Mouse (Mus musculus): Measurements from ENCODE around the gene Fbxl13.

Fbxl13 gene

DNA sequence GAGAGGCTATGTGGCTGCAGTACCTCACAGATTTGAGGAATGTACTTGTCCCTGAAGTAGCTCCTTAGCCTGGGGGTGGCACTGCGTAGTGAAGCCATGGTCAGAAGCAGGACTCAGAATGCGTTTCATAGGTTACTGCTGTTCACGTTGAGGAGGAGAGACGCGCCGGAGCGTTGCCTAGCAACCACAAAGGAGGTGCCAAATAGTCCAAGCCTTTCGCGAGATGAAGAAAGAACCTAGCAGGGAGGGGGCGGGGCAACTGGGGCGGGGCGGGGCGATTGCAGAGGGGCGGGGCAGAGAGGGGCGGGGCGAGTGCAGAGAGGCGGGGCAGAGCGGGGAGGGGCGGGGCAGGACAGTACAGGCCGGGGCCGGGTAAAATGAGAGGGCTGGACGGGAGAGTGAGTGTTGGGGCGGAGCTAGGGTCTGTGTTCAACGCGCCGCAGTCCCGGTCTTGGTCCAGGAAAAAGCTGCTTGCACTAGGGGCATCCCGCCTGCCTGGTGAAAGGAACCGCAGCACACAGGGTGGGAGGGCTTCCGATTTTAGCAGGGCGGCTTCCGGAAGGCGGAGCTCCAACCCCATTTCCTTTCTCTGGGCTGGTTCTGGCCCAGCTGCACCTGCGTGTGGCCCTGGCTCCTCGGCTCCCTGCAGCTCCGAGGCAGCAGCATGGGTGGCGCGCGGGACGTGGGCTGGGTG lies at the start of gene Fbxl13, which contains the start of gene Armc10:
Gene Fbxl13 (minus strand): TSS at position 196 of the 694 bp plus-strand sequence.
Gene Armc10 (plus strand): TSS at position 375 of the 694 bp plus-strand sequence.
- peak; percentile 93 for DNase-seq

DNA sequence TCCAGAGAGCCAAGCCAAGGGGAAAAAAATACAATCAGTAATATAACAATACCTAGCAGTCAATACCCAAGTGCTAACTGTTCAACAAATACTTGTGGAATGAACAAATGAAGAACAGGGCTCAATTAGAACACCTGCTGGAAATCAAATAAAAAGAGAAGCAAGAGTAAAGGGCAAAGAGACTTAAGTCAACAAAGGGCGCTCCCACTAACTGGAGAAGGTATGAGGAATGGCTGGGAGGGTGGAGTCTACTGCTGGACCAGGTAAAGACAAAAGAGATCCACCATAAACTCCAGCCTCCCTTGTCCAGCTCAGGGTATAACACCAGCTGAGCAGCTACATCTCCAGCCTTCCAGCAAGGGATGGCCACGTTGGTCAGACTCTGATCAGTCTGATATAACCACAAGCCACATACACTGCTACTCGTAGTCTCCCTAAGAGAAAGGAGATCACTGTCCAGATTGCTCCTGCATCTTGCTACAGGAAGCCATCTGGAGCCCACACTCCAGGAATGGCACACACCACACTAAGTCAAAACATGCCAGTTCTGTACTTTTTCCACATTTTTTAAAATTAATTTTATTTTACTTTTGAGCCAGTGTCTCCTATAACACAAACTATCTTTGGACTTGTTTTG lies 49.5 kb upstream of the Fbxl13 start:
- DNase-seq, result no peak

GRCm38 (mm10) chr5:21693372-21693870 lies 48.0 kb upstream of the Fbxl13 start:
- DNase-seq, result no peak

GRCm38 (mm10) chr5:21692230-21692629 lies 46.8 kb upstream of the Fbxl13 start:
- no peak for DNase-seq

- DNase-seq, result no peak
These were observed 41.6 kb upstream of the Fbxl13 start for GRCm38 (mm10) chr5:21687042-21687441.

DNA sequence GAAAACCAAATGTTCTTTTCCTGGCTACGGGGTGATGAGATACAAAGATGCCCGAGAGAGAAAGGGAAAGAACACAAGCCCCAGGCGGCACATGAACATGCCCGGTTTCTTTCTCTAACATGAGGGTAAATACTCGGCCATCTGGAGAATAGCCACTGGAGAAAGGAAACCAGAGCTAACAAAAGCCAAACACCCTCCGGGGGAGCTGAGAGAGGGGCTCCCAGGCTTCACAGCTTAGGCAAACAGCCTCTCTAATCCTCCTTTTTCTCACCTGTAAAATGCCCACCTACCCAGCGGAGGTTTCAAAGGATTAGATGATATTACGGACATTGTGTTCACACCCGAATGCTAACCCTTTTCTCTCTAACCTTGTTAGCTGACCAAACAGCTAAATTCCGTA lies 39.6 kb upstream of the Fbxl13 start:
- DNase-seq, result no peak

- DNase-seq, result no peak
These were observed 38.4 kb upstream of the Fbxl13 start for GRCm38 (mm10) chr5:21683811-21684210.

GRCm38 (mm10) chr5:21680940-21681339 lies 35.5 kb upstream of the Fbxl13 start:
- DNase-seq, result no peak

GRCm38 (mm10) chr5:21680029-21680428 lies 34.6 kb upstream of the Fbxl13 start:
- DNase-seq, result no peak

DNA sequence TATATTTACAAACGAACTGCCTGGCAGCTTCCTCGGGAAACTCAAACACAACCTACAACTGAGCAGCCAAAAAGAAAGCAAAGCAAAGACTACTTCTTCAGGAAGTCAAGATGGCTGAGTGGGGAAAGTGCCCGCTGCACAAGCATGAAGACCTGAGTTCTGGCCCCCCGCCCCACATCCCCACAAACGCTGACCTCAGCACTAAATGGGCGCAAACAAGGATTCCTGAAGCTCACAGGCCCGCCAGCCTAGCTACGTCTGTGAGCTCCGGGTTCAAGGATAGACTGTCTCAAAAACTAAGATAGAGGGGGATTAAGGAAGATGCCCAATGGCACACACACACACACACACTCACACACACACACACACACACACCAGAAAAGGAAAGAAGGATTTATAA lies 32.9 kb upstream of the Fbxl13 start:
- DNase-seq, result no peak

- DNase-seq, result no peak
These were observed 32.5 kb upstream of the Fbxl13 start for GRCm38 (mm10) chr5:21677939-21678338.

DNA sequence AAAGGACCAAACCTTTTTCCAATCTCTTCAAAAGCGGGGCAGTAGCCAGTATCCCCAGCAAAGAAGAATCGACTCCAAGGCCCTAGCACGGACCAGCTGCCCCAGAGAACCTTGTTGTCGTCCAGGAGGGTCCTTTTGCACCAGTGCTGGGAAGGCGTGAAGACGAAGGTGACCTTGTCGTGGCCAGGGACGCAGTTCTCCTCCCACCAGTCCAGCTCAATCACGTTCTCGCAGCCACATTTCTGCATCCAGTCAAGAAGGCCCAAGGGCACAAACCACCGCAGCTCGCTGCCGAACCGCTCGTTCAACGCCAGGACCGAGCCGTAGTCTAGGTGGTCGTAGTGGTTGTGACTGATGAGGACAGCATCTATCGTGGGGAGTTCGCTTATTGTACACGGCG lies 30.1 kb upstream of the Fbxl13 start:
- DNase-seq, result no peak

- no peak for DNase-seq
These were observed 29.6 kb upstream of the Fbxl13 start for GRCm38 (mm10) chr5:21675019-21675418.

DNA sequence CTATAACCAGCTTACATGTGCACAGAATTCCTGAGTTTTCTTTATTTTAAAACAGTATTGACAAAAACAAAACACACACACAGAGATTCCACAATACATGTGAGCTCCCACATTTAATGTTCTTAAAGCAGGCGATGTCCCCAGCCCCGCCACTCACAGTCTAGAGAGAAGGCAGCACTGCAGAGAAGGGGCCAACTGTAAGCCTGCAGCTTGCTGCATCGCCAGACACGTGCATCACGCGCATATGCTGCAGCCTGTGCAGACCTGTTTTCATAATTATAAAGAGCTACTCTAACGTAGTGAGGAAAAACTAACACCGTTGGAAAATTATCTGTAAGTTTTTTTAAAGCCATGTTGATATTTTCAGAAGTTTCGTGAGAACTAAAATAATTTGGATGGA lies 28.3 kb upstream of the Fbxl13 start:
- no peak for DNase-seq

DNA sequence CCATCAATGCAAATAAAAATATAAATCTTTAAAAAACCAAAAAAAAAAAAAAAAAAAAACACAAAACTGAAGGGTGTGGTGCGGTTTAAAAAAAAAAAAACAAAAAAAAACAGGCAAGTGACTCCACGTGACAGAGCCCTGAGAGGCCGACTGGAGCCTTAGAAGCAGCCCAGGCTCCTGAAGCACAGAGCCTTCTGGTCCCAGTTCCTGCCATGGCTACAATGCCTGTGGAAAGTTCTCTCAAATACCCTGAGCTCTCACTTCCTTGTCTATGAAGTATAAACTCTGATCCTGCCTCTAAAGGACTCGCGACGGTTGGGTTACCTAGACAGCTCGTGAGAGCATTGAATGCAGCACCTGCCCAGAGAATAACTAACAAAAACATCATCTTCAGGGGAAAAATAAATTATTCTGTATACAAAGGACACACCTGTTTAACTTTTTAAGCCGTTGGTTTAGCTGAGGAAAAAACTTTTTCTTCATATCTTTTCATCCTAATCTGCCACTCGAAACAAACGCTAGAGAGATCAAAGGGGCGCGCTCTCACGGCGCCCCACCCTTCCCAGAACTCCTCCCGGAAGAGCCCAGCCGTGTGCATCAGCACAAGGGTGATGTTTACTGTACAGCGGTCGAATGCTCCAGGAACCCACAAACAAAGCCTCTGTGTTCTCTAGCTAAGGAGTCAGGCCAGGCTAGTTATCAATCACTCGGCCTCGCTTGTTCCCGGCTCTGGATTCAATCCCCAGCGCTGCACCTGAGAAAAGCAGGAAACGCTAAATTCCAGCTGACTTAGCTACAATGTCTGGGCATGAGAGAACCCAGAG lies 27.6 kb upstream of the Fbxl13 start:
- DNase-seq, result peak; percentile 48

- no peak for DNase-seq
These were observed 23.9 kb upstream of the Fbxl13 start for GRCm38 (mm10) chr5:21669307-21669706.

- DNase-seq, result no peak
These were observed 22.0 kb upstream of the Fbxl13 start for GRCm38 (mm10) chr5:21667191-21668137.

- no peak for DNase-seq
These were observed 17.6 kb upstream of the Fbxl13 start for GRCm38 (mm10) chr5:21663081-21663480.

DNA sequence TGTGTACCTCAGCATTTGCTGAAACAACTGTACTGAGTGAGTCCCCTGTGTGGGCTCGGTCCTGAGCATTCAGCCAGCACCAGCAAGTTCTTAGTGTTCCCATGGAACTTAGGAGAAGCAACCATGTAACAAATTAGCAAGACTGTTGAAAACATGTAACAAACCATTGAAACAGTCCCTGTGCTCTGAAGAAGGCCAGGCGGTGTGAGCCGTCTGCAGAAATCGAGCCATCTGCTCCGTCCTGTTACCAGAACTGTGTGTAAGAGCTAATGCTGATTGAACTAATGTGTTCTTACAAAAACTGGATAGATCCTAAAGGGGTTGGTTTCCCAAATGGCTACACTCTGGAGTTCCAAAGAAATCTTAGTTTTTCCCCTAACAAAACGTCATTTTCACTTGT lies 15.4 kb upstream of the Fbxl13 start:
- DNase-seq, result no peak

DNA sequence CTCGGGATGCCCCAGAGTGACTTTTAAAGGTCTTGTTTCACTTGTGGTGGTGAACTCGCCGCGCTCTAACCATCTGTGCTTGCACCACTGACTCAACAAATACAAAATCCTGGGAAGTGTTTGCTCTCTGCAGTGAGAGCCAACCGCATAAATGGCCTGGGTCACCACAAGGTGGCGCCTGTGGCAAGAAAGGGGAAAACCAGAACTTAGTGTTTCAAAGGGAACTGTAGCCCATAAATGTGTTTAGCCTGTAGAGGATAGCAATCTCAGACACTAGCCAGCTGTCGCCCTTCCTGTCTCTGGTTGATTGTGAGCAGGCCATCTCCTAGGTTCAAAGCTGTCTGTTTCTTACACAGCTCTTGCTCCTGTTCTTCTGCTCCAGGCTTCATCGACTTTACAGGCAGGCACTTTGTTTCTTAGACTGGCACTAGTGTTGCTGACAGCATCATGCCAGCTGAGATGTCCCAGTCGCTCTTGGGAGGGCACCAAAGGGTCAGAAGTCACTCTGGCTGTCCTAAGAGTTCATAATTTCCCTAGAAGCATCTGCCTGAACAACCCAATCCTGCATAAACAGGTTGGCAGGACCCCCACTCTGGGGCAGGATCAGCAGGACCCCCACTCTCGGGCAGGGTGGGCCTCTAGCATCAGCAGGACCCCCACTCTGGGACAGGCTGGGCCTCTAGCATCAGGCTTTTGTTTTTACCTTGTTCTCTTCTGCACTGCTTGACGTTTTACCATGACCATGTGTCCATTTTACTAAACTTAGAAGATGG lies 13.4 kb upstream of the Fbxl13 start:
- DNase-seq, result peak; percentile 78

- no peak for DNase-seq
These were observed 12.6 kb upstream of the Fbxl13 start for GRCm38 (mm10) chr5:21658038-21658437.

GRCm38 (mm10) chr5:21656912-21657311 lies 11.5 kb upstream of the Fbxl13 start:
- DNase-seq, result no peak

Data from embryo, embryonic 11 days (tissue).